Mouse (Mus musculus) forebrain, embryonic 12.5 days (tissue): ENCODE measurements around the gene Gm35549. TPM values are rescaled to one million over a fixed set of nuclear protein-coding genes. Genes with fewer than 3 reads are reported as not detected.
A peak's percentile ranks its signal among the peaks of the same experiment; 100 is the strongest.
"Not testable (repeated sequence)": the region's sequence is repeated elsewhere in the genome, so short reads cannot be mapped to it uniquely, and the experiment has no call there.

ENCODE experiments used
- ATAC-seq: fragments of 200-750 bp; cut with Nextera tagmentation; 2 replicates; pipeline ENCODE4 v1.8.0; 2017; ENCODE audit warnings: moderate TSS enrichment; ENCODE audit not compliant: low FRiP score
- H3K27ac ChIP-seq: fragments of 300-500 bp; sonication (generic); 2 replicates; pipeline ENCODE4 v1.5.1; 2016; ENCODE audit warnings: mild to moderate bottlenecking
- H3K27me3 ChIP-seq: fragments of 300-500 bp; sonication (generic); 2 replicates; pipeline ENCODE4 v1.6.1; 2016; ENCODE audit warnings: mild to moderate bottlenecking
- H3K36me3 ChIP-seq: fragments of 300-500 bp; sonication (generic); replicated peaks from 2 replicates; pipeline ENCODE4 v1.6.1; 2016; ENCODE audit warnings: mild to moderate bottlenecking
- H3K4me1 ChIP-seq: fragments of 300-500 bp; sonication (generic); 2 replicates; pipeline ENCODE4 v1.6.1; 2016
- H3K4me2 ChIP-seq: fragments of 300-500 bp; sonication (generic); 2 replicates; pipeline ENCODE4 v1.6.1; 2016; ENCODE audit warnings: mild to moderate bottlenecking, moderate library complexity
- H3K4me3 ChIP-seq: fragments of 300-500 bp; sonication (generic); replicated peaks from 2 replicates; pipeline ENCODE4 v1.5.1; 2016; ENCODE audit warnings: mild to moderate bottlenecking
- H3K9ac ChIP-seq: fragments of 300-500 bp; sonication (generic); 2 replicates; pipeline ENCODE4 v1.6.1; 2016; ENCODE audit warnings: mild to moderate bottlenecking
- H3K9me3 ChIP-seq: fragments of 300-500 bp; sonication (generic); 2 replicates; pipeline ENCODE4 v1.6.1; 2016
- WGBS: fragments of 180-500 bp; shearing (Covaris S2); methylation state at CpG from one replicate; pipeline ENCODE4 v1.1.7; 2016; 5-methylcytosine and 5-hydroxymethylcytosine counted together
- polyA plus RNA-seq: library from polyadenylated mRNA; unstranded; fragments of >200 nt; fragmentation: Nextera tagmentation; extraction: Ambion mirVana; gene quantifications from 2 replicates; pipeline ENCODE4 v1.2.1, GENCODE M21; 2016

Gene Gm35549
- polyA plus RNA-seq, 1 experiment from 2014 or later: 0.34 TPM

- peaks cover 94% of the 10 kb centered on the region for H3K36me3 ChIP-seq
- H3K4me1 ChIP-seq: no peaks in the 10 kb centered on the region
- H3K9ac ChIP-seq: no peak overlapping the region
- 93% methylated on average over 4 of the region's 4 CpGs for WGBS
- H3K27me3 ChIP-seq: no peaks in the 10 kb centered on the region
- H3K9me3 ChIP-seq: peaks cover 12% of the 10 kb centered on the region; the same call in 1 of the 2 replicates
- ATAC-seq: no peak
- no peak overlapping the region for H3K4me3 ChIP-seq
- no peak overlapping the region for H3K4me2 ChIP-seq
- H3K27ac ChIP-seq: no peak overlapping the region
Observed at GRCm38 (mm10) chr9:122855617-122856016, 11.8 kb upstream of the Gm35549 start.

DNA sequence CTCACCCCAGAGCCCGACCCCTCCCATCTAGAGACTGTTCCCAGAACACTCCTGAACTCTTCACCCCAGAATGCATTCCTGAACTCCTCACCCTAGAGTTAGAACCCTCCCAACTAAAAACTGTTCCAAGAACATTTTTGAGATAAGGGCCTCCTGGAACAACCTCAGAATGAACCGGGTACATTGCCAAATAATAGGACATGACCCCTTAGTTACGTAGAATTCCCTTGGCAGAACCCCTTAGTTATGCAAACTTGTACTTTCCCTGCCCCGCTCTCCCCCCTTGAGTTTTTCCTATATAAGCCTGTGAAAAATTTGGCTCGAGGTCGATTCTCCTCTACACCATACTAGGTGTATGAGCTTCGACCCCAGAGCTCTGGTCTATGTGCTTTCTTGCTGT lies 11.3 kb upstream of the Gm35549 start:
- H3K4me2 ChIP-seq, H3K9me3 ChIP-seq, H3K4me3 ChIP-seq, H3K27me3 ChIP-seq, ATAC-seq, H3K9ac ChIP-seq, H3K4me1 ChIP-seq, H3K27ac ChIP-seq: not testable (repeated sequence)
- WGBS: 94% methylated on average over 2 of the region's 7 CpGs
- H3K36me3 ChIP-seq: peaks cover 94% of the 10 kb centered on the region

GRCm38 (mm10) chr9:122854526-122854925 lies 10.7 kb upstream of the Gm35549 start:
- Histone ChIP-seq H3K9ac (no peak overlapping the region), H3K27me3 (no peaks in the 10 kb centered on the region), H3K4me3 (no peak overlapping the region), H3K4me2 (no peak overlapping the region), H3K36me3 (peaks cover 94% of the 10 kb centered on the region), H3K9me3 (peaks cover 2% of the 10 kb centered on the region; the same call in 1 of the 2 replicates), H3K27ac (no peak overlapping the region), H3K4me1 (no peaks in the 10 kb centered on the region)
- ATAC-seq: no peak
- WGBS: 92% methylated on average over 7 of the region's 7 CpGs

DNA sequence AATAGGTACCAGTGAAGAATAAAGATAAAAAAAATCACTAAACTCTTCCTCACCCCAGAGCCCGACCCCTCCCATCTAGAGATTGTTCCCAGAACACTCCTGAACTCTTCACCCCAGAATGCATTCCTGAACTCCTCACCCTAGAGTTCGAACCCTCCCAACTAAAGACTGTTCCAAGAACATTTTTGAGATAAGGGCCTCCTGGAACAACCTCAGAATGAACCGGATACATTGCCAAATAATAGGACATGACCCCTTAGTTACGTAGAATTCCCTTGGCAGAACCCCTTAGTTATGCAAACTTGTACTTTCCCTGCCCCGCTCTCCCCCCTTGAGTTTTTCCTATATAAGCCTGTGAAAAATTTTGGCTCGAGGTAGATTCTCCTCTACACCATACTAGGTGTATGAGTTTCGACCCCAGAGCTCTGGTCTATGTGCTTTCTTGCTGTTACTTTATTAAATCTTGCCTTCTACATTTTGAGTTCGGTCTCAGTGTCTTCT lies 4.0 kb upstream of the Gm35549 start:
- H3K9me3 ChIP-seq, H3K4me1 ChIP-seq, H3K9ac ChIP-seq, H3K4me3 ChIP-seq, H3K4me2 ChIP-seq, H3K27ac ChIP-seq, ATAC-seq, H3K27me3 ChIP-seq: not testable (repeated sequence)
- 94% methylated on average over 7 of the region's 8 CpGs for WGBS
- peaks cover 45% of the 10 kb centered on the region for H3K36me3 ChIP-seq

- Histone ChIP-seq H3K27ac (no peak overlapping the region), H3K36me3 (peaks cover 28% of the 10 kb centered on the region), H3K27me3 (no peaks in the 10 kb centered on the region), H3K9me3 (no peaks in the 10 kb centered on the region), H3K9ac (no peak overlapping the region), H3K4me1 (no peaks in the 10 kb centered on the region), H3K4me3 (no peak overlapping the region), H3K4me2 (no peak overlapping the region)
- ATAC-seq: no peak
Observed at GRCm38 (mm10) chr9:122846156-122846555, 2.3 kb upstream of the Gm35549 start.

- ATAC-seq: no peak
- Histone ChIP-seq H3K27ac (no peak overlapping the region), H3K9me3 (no peaks in the 10 kb centered on the region), H3K4me1 (no peaks in the 10 kb centered on the region), H3K27me3 (no peaks in the 10 kb centered on the region), H3K9ac (no peak overlapping the region), H3K36me3 (peaks cover 23% of the 10 kb centered on the region), H3K4me3 (no peak overlapping the region), H3K4me2 (no peak overlapping the region)
- 89% methylated on average over 3 of the region's 3 CpGs for WGBS
Observed at GRCm38 (mm10) chr9:122845621-122846020, 1.8 kb upstream of the Gm35549 start.

DNA sequence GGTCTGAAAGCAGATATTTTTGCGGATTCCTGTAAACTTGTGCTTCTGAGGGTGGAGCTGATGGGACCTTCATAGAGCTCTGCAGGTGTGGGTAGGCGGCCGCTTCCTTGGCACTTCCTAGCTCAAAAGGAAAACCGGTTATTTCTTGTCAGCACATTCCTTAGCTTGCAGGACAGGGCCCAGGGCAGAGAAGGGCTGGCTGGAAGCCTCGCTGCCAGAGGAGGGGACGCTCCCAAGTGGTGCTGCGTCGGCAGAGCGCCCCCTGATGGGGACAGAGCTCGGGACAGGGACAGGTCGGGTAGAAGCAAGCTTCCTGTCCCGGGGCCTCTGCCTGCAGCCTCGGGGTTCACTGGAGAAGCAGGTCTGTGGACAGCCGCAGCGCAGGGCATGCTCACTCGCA lies 6.2 kb downstream of the Gm35549 start:
- no peak overlapping the region; the same call in 1 of the 2 replicates for H3K9ac ChIP-seq
- H3K27me3 ChIP-seq: no peaks in the 10 kb centered on the region
- 0 out of 2 replicates have a peak, but pooled peaks cover 6% of the 10 kb centered on the region for H3K36me3 ChIP-seq
- WGBS: 27% methylated on average over 16 of the region's 16 CpGs
- ATAC-seq: no peak
- H3K4me1 ChIP-seq: peaks cover 17% of the 10 kb centered on the region; the same call in 1 of the 2 replicates
- no peak overlapping the region for H3K27ac ChIP-seq
- 0 out of 2 replicates have a peak overlapping the region, but pooled peaks have one; percentile 6 for H3K4me2 ChIP-seq
- H3K4me3 ChIP-seq: no peak overlapping the region
- no peaks in the 10 kb centered on the region for H3K9me3 ChIP-seq

DNA sequence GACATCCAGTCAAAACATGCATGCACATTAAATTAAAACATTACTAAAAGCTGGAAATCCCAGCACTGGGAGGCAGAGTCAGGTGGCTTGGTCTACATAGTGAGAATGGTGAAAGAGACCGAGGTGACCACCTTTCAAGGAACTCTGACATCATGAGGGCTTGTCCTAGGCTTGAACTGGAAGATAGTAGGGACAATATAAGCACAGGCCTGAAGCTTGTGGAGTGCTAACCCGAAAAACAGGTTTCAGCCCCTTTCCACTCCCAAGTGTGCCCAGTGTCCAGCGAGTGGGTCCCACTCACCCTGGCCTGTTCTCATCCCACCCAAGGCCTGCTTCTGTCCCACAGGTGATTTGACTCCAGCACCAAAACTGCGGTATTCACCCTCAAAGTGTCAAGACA lies 6.6 kb downstream of the Gm35549 start:
- ATAC-seq: no peak; the same call in 1 of the 2 replicates
- no peaks in the 10 kb centered on the region for H3K27me3 ChIP-seq
- no peak overlapping the region for H3K4me2 ChIP-seq
- no peak overlapping the region for H3K9ac ChIP-seq
- 86% methylated on average over 4 of the region's 4 CpGs for WGBS
- H3K9me3 ChIP-seq: no peaks in the 10 kb centered on the region
- no peak overlapping the region for H3K4me3 ChIP-seq
- H3K27ac ChIP-seq: peak overlapping the region; percentile 72
- H3K36me3 ChIP-seq: 0 out of 2 replicates have a peak, but pooled peaks cover 6% of the 10 kb centered on the region
- peaks cover 17% of the 10 kb centered on the region; the same call in 1 of the 2 replicates for H3K4me1 ChIP-seq

DNA sequence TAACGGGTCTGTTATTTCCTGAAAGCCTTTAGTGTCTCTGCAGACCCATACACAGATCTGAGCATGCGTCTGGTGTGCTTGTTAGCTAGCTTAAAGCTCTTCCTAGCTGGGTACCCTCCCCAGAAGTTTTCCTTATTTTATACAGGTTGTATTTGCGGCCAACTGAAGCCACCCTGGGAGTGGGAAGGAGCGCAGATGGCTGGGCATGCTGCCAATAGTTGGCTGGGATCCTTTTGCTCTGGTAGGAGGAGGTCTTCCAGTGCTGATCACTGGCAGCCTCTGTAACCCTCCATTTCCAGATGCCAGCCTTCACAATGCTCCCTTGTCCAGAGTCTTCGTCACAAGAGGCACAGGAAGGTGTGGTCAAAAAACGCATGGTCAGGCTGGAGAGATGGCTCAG lies 7.0 kb downstream of the Gm35549 start:
- 51% methylated on average over 6 of the region's 6 CpGs for WGBS
- Histone ChIP-seq H3K4me2 (no peak overlapping the region), H3K27ac (peak overlapping the region; percentile 72), H3K9me3 (no peaks in the 10 kb centered on the region), H3K4me1 (peaks cover 17% of the 10 kb centered on the region; the same call in 1 of the 2 replicates), H3K9ac (no peak overlapping the region), H3K36me3 (0 out of 2 replicates have a peak, but pooled peaks cover 6% of the 10 kb centered on the region), H3K27me3 (no peaks in the 10 kb centered on the region), H3K4me3 (no peak overlapping the region)
- peak; percentile 79; the same call in 1 of the 2 replicates for ATAC-seq

DNA sequence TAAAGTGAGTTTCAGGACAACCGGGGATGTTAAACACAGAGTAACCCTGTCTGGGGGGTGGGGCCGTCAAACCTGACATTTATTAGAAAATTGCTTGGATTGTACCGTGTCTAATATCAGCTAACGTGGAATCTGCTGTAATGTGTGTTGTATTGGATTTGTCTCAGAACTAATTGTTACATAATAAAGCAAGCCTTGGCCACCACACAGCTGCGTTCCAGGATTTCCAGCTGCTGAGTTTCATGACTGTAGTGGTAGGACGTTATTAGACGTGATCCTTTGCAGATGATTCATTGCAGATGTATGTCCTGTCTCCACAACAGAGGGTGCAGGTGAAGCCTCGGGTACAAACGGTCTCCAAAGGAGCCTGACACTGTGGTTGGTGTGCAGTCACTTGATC lies 7.7 kb downstream of the Gm35549 start:
- peak overlapping the region; percentile 72 for H3K27ac ChIP-seq
- ATAC-seq: no peak

DNA sequence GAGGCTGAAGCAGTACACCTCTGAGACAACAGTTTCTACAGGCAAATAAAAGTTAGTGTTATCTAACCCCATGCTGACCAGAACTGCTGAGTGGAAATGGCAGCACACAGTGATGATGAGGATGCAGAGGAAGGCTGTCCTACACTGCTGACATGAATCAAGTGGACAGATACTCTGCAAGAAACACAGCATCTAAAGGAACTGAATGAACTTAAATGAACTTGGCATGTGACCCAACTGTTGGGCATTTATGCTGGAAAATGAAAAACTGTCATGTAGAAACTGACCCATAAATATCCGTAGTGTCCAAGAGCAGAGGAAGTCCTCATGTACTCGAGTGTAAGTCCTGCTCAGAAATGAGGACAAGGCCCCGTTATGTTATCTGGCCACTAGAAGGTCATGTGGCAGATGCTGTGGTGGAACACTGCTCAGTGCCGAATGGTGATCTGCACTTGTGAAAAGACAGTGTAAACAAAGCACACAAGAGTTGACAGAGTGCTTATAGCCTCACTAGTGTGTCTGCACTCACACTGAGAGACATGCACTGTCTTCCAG lies 13.9 kb downstream of the Gm35549 start:
- Histone ChIP-seq H3K36me3 (peaks cover 43% of the 10 kb centered on the region), H3K9me3 (no peaks in the 10 kb centered on the region)

More for the DNA sequence above, 7.7 kb downstream of the Gm35549 start:
- Histone ChIP-seq H3K4me3 (no peak overlapping the region), H3K27me3 (no peaks in the 10 kb centered on the region), H3K4me2 (no peak overlapping the region), H3K9me3 (no peaks in the 10 kb centered on the region), H3K9ac (no peak overlapping the region), H3K36me3 (0 out of 2 replicates have a peak, but pooled peaks cover 6% of the 10 kb centered on the region), H3K4me1 (peaks cover 17% of the 10 kb centered on the region; the same call in 1 of the 2 replicates)
- WGBS: 74% methylated on average over 9 of the region's 9 CpGs

DNA sequence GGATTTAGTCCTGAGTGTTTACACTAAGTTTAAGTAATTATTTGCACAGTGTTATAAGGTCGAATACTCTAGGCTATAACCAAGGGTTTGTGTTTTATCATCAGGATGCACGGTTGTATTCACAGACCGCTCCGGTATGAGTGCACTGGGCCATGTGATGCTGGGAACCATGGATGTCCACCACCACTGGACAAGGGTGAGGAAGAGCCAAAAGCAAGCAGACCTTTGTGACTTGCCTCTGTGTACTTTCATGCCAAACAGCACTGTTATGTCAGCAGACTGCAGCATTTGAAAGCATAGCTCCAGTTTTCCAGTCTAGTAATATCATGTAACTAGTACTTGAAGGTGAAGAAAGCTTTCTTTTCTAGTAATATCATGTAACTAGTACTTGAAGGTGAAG lies 17.1 kb downstream of the Gm35549 start:
- Histone ChIP-seq H3K9ac (no peak overlapping the region), H3K4me3 (no peak overlapping the region), H3K27me3 (no peaks in the 10 kb centered on the region), H3K4me2 (no peak overlapping the region), H3K4me1 (no peaks in the 10 kb centered on the region), H3K27ac (no peak overlapping the region), H3K36me3 (peaks cover 46% of the 10 kb centered on the region), H3K9me3 (no peaks in the 10 kb centered on the region)
- 96% methylated on average over 4 of the region's 4 CpGs for WGBS
- no peak for ATAC-seq

More for the DNA sequence above, 13.9 kb downstream of the Gm35549 start:
- Histone ChIP-seq H3K9ac (no peak overlapping the region), H3K27me3 (no peaks in the 10 kb centered on the region), H3K27ac (no peak overlapping the region), H3K4me1 (no peaks in the 10 kb centered on the region), H3K4me2 (no peak overlapping the region), H3K4me3 (no peak overlapping the region)
- no peak for ATAC-seq
- 83% methylated on average over 4 of the region's 4 CpGs for WGBS
